Mouse (Mus musculus): Measurements from ENCODE around the gene Gnptab.

- TF ChIP-seq CTCF (IDR thresholded peaks at IDR 0.05; ENCODE audit: control insufficient read depth, insufficient read depth, insufficient read length), result no peak
- TF ChIP-seq MAX (IDR thresholded peaks at IDR 0.05), result no peak
- TF ChIP-seq USF1 (IDR thresholded peaks at IDR 0.05; ENCODE audit: low read depth), result no peak
- no peak for TF ChIP-seq CEBPB (IDR thresholded peaks at IDR 0.05; ENCODE audit: low read depth)
- no peak for TF ChIP-seq MYOG (IDR thresholded peaks at IDR 0.05; ENCODE audit: control insufficient read depth, extremely low read depth, insufficient read length)
These were observed 38.8 kb downstream of the Gnptab start for GRCm38 (mm10) chr10:88417686-88418085.
